Mouse (Mus musculus) myocyte (in vitro differentiated cells): Measurements from ENCODE around the gene Pard3. TPM values are rescaled to one million over a fixed set of nuclear protein-coding genes. Genes with fewer than 3 reads are reported as not detected.

Experiments
- H3K27me3 ChIP-seq: one replicate; pipeline ENCODE4 v1.6.1; 2011; ENCODE audit not compliant: control insufficient read depth, insufficient read depth, insufficient read length
- H3K36me3 ChIP-seq: one replicate; pipeline ENCODE4 v1.6.1; 2011; ENCODE audit not compliant: control insufficient read depth, insufficient read depth
- H3K4me2 ChIP-seq: one replicate; pipeline ENCODE4 v1.6.1; 2011; ENCODE audit warnings: low read depth, control low read depth
- H3K4me3 ChIP-seq: one replicate; pipeline ENCODE4 v1.5.1; 2011; ENCODE audit warnings: mild to moderate bottlenecking, control low read depth, moderate library complexity
- H3K79me2 ChIP-seq: one replicate; pipeline ENCODE4 v1.6.1; 2011; ENCODE audit not compliant: control insufficient read depth, insufficient read depth
- H3ac ChIP-seq: one replicate; pipeline ENCODE4 v1.6.1; 2011; ENCODE audit not compliant: control insufficient read depth, insufficient read length
- CEBPB ChIP-seq: IDR thresholded peaks from 2 replicates; pipeline ENCODE4 v1.6.1; 2011; ENCODE audit warnings: mild to moderate bottlenecking, moderate library complexity; ENCODE audit not compliant: poor library complexity, insufficient read depth, severe bottlenecking
- E2F4 ChIP-seq: IDR thresholded peaks from one replicate; pipeline ENCODE4 v1.6.1; 2011; ENCODE audit warnings: mild to moderate bottlenecking, control low read depth, moderate library complexity; ENCODE audit not compliant: insufficient read depth
- MAX ChIP-seq: IDR thresholded peaks from one replicate; pipeline ENCODE4 v1.6.1; 2011; ENCODE audit warnings: low read depth, mild to moderate bottlenecking, control low read depth
- MYOD1 ChIP-seq, 3 experiments: IDR thresholded peaks; one replicate each; pipeline ENCODE4 v1.6.1; 2011; ENCODE audit warnings: control low read depth in 2 of 3, low read depth in 2 of 3, mild to moderate bottlenecking in 2 of 3, moderate library complexity in 1 of 3; ENCODE audit not compliant: insufficient read length in 2 of 3, control insufficient read depth in 1 of 3
- MYOG ChIP-seq, 3 experiments: IDR thresholded peaks; one replicate each; pipeline ENCODE4 v1.6.1; 2011; ENCODE audit warnings: control low read depth in 2 of 3, low read depth in 2 of 3, mild to moderate bottlenecking in 2 of 3; ENCODE audit not compliant: insufficient read length in 2 of 3, control insufficient read depth in 1 of 3, insufficient read depth in 1 of 3
- POLR2A ChIP-seq: IDR thresholded peaks from one replicate; pipeline ENCODE4 v1.6.1; 2011; ENCODE audit warnings: low read depth, mild to moderate bottlenecking, control low read depth, moderate library complexity; ENCODE audit not compliant: insufficient read length
- POLR2AphosphoS2 ChIP-seq: IDR thresholded peaks from one replicate; pipeline ENCODE4 v1.6.1; 2011; ENCODE audit warnings: low read depth, control low read depth; ENCODE audit not compliant: insufficient read length
- REST ChIP-seq: IDR thresholded peaks from one replicate; pipeline ENCODE4 v1.6.1; 2011; ENCODE audit warnings: mild to moderate bottlenecking, control low read depth, moderate library complexity; ENCODE audit not compliant: insufficient read depth, insufficient read length
- SRF ChIP-seq: IDR thresholded peaks from one replicate; pipeline ENCODE4 v1.6.1; 2011; ENCODE audit warnings: low read depth; ENCODE audit not compliant: control insufficient read depth, insufficient read length
- TCF12 ChIP-seq: IDR thresholded peaks from one replicate; pipeline ENCODE4 v1.6.1; 2011; ENCODE audit warnings: mild to moderate bottlenecking, control low read depth; ENCODE audit not compliant: poor library complexity, insufficient read depth, severe bottlenecking
- TCF3 ChIP-seq: IDR thresholded peaks from one replicate; pipeline ENCODE4 v1.6.1; 2011; ENCODE audit warnings: low read depth, control low read depth; ENCODE audit not compliant: insufficient read length
- USF1 ChIP-seq: IDR thresholded peaks from one replicate; pipeline ENCODE4 v1.6.1; 2011; ENCODE audit warnings: low read depth, mild to moderate bottlenecking, control low read depth, moderate library complexity
- polyA plus RNA-seq: library from polyadenylated mRNA; unstranded; fragments of >200 nt; fragmentation: generic; extraction: Trizol; gene quantifications from one replicate; pipeline ENCODE4 v1.2.1, GENCODE M21; 2012; ENCODE audit warnings: missing spikeins

The Pard3 gene
- polyA plus RNA-seq, 1 experiment: 24.3 TPM

GRCm38 (mm10) chr8:127084565-127084964 lies 20.9 kb downstream of the Pard3 start:
- H3K36me3 ChIP-seq: no peaks in the 10 kb centered on the region
- no peaks in the 10 kb centered on the region for H3K27me3 ChIP-seq
- no peak overlapping the region for H3K4me2 ChIP-seq
- TF ChIP-seq CEBPB: no peak
- TF ChIP-seq TCF12: no peak
- TF ChIP-seq TCF3: no peak
- no peak overlapping the region for H3ac ChIP-seq
- peaks cover 76% of the 10 kb centered on the region for H3K79me2 ChIP-seq
- no peak overlapping the region for H3K4me3 ChIP-seq

DNA sequence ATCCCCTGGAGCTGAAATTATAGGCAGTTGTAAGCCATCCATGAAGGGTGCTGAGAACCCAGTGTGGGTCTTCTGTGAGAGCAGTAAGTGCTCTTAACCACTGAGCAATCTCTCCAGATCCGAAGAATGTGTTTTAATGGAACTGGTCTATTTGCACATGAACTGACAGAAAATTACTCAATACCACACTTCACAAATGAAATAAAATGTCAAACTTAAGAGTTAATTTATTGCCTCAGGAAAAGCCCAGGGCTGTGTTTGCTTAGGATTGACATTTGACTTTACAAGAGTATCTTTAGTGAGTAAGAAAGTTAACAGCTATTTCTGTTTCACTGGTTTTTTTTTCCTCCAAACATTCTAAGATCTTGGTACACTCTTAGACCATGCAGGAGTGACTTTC lies 23.7 kb downstream of the Pard3 start:
- Histone ChIP-seq H3K4me3 (no peak overlapping the region), H3K27me3 (no peaks in the 10 kb centered on the region), H3K4me2 (no peak overlapping the region), H3ac (no peak overlapping the region), H3K79me2 (peaks cover 77% of the 10 kb centered on the region), H3K36me3 (no peaks in the 10 kb centered on the region)
- TF ChIP-seq MYOD1 (IDR thresholded peaks at IDR 0.05; ENCODE audit: control insufficient read depth in 1 of 3, insufficient read length in 2 of 3, low read depth in 2 of 3) (no peak), POLR2A (no peak), E2F4 (no peak), CEBPB (no peak), SRF (no peak), TCF12 (no peak), TCF3 (no peak), MAX (no peak), POLR2AphosphoS2 (no peak), REST (no peak), MYOG (IDR thresholded peaks at IDR 0.05; ENCODE audit: control insufficient read depth in 1 of 3, insufficient read depth in 1 of 3, insufficient read length in 2 of 3, low read depth in 2 of 3) (no peak), USF1 (no peak)

DNA sequence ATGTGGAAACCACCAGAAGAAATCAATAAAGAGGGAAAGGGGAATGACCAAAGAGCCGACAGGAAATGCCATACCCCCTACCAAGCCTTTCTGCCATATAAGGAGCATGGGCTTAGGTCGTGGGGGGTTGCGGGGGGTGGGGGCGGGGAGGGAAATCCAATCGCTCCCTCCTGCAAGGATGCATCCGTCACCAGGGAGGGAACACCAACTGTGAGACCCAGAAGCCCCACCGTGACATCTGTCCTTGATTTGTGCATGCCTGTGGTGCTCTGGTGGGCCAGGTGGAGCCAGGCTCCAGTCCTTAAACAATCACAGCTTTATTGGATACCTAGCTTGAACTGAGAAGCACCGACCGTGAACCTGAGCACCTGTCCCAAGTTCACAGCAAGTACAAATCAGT lies 24.7 kb downstream of the Pard3 start:
- Histone ChIP-seq H3ac (no peak overlapping the region), H3K27me3 (no peaks in the 10 kb centered on the region), H3K79me2 (peaks cover 77% of the 10 kb centered on the region), H3K4me2 (no peak overlapping the region), H3K36me3 (no peaks in the 10 kb centered on the region), H3K4me3 (no peak overlapping the region)
- no peak for TF ChIP-seq E2F4
- no peak for TF ChIP-seq CEBPB
- no peak for TF ChIP-seq POLR2A
- no peak for TF ChIP-seq MAX
- no peak for TF ChIP-seq REST
- no peak for TF ChIP-seq POLR2AphosphoS2
- TF ChIP-seq MYOD1 (IDR thresholded peaks at IDR 0.05; ENCODE audit: control insufficient read depth in 1 of 3, insufficient read length in 2 of 3, low read depth in 2 of 3): peak in 2 of 3 experiments; percentile 32 to 34
- no peak for TF ChIP-seq USF1
- peak in 2 of 3 experiments; percentile 41 to 72 for TF ChIP-seq MYOG (IDR thresholded peaks at IDR 0.05; ENCODE audit: control insufficient read depth in 1 of 3, insufficient read depth in 1 of 3, insufficient read length in 2 of 3, low read depth in 2 of 3)
- TF ChIP-seq TCF3: no peak
- TF ChIP-seq SRF: no peak
- no peak for TF ChIP-seq TCF12

DNA sequence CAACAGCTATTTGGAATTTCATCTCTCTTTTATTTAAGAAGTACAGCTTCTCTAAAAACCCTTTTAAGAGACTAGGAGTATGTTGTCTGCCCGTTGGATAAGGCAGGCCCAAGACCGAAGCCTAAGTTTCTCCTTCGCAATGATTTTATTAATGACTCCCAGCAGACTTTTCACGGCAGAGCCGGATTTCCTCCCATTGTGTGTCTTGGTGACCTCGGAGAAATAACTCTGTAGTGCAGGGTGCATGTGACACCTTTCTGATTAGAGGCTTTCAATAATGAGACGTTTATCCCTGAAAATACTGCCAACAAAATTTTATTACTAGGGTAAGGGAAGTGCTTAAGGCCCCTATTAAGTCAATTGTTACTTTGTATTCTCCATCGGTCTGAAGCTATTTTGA lies 25.3 kb downstream of the Pard3 start:
- H3K36me3 ChIP-seq: no peaks in the 10 kb centered on the region
- no peak overlapping the region for H3ac ChIP-seq
- H3K27me3 ChIP-seq: no peaks in the 10 kb centered on the region
- H3K4me2 ChIP-seq: no peak overlapping the region
- TF ChIP-seq POLR2AphosphoS2: no peak
- TF ChIP-seq SRF: no peak
- no peak for TF ChIP-seq POLR2A
- TF ChIP-seq MAX: no peak
- no peak for TF ChIP-seq REST
- no peak for TF ChIP-seq E2F4
- TF ChIP-seq USF1: no peak
- no peak for TF ChIP-seq CEBPB
- no peak for TF ChIP-seq TCF3
- no peak for TF ChIP-seq TCF12
- H3K4me3 ChIP-seq: no peak overlapping the region
- H3K79me2 ChIP-seq: peaks cover 77% of the 10 kb centered on the region

- no peak overlapping the region for H3ac ChIP-seq
- no peaks in the 10 kb centered on the region for H3K36me3 ChIP-seq
- H3K4me3 ChIP-seq: no peak overlapping the region
- TF ChIP-seq POLR2A: no peak
- no peak for TF ChIP-seq CEBPB
- no peak for TF ChIP-seq REST
- no peak for TF ChIP-seq MYOD1 (IDR thresholded peaks at IDR 0.05; ENCODE audit: control insufficient read depth in 1 of 3, insufficient read length in 2 of 3, low read depth in 2 of 3)
- TF ChIP-seq E2F4: no peak
- TF ChIP-seq MAX: no peak
- no peak for TF ChIP-seq POLR2AphosphoS2
- TF ChIP-seq MYOG (IDR thresholded peaks at IDR 0.05; ENCODE audit: control insufficient read depth in 1 of 3, insufficient read depth in 1 of 3, insufficient read length in 2 of 3, low read depth in 2 of 3): no peak
- TF ChIP-seq TCF12: no peak
- no peak for TF ChIP-seq SRF
- TF ChIP-seq TCF3: no peak
- TF ChIP-seq USF1: no peak
- no peak overlapping the region for H3K4me2 ChIP-seq
- no peaks in the 10 kb centered on the region for H3K27me3 ChIP-seq
- H3K79me2 ChIP-seq: peaks cover 76% of the 10 kb centered on the region
These were observed 26.7 kb downstream of the Pard3 start for GRCm38 (mm10) chr8:127090435-127090834.
